Mouse (Mus musculus) ES-Bruce4 (cell line): ENCODE measurements at regions not wholly inside any gene's neighbourhood (a gene's known extent, or its start where the extent isn't known, plus 50 kb on each side); places are given as distances from the start of the nearest gene placed in this dataset.

Source experiments
- H3K27ac ChIP-seq: 2 replicates; pipeline ENCODE4 v1.5.1; 2012; ENCODE audit warnings: low read length, inconsistent platforms; ENCODE audit not compliant: insufficient read depth
- H3K27me3 ChIP-seq: 2 replicates; pipeline ENCODE4 v1.6.1; 2012; ENCODE audit warnings: mild to moderate bottlenecking, low read length, inconsistent platforms; ENCODE audit not compliant: control insufficient read depth, poor library complexity, insufficient read depth, severe bottlenecking
- H3K36me3 ChIP-seq: 2 replicates; pipeline ENCODE4 v1.6.1; 2012; ENCODE audit warnings: inconsistent platforms, mild to moderate bottlenecking, low read length, moderate library complexity; ENCODE audit not compliant: control insufficient read depth, poor library complexity, insufficient read depth, severe bottlenecking
- H3K4me1 ChIP-seq: one replicate; pipeline ENCODE4 v1.8.1; 2011; ENCODE audit warnings: low read length; ENCODE audit not compliant: control insufficient read depth, insufficient read depth
- H3K4me3 ChIP-seq: 2 replicates; pipeline ENCODE4 v1.5.1; 2011; ENCODE audit warnings: low read depth, mild to moderate bottlenecking, low read length
- H3K9ac ChIP-seq: 2 replicates; pipeline ENCODE4 v1.6.1; 2012; ENCODE audit warnings: low read depth, mild to moderate bottlenecking, inconsistent platforms; ENCODE audit not compliant: poor library complexity, severe bottlenecking
- H3K9me3 ChIP-seq: replicated peaks from 2 replicates; pipeline ENCODE4 v1.6.1; 2012; ENCODE audit warnings: mild to moderate bottlenecking, low read length, inconsistent platforms; ENCODE audit not compliant: control insufficient read depth, poor library complexity, insufficient read depth, severe bottlenecking
- CTCF ChIP-seq: IDR thresholded peaks from one replicate; pipeline ENCODE4 v1.8.1; 2011; ENCODE audit warnings: low read depth, low read length
- EP300 ChIP-seq: IDR thresholded peaks from 2 replicates; pipeline ENCODE4 v1.6.1; 2011; ENCODE audit warnings: low read depth, low read length; ENCODE audit not compliant: insufficient read depth
- POLR2A ChIP-seq: IDR thresholded peaks from one replicate; pipeline ENCODE4 v1.8.1; 2011; ENCODE audit warnings: low read length; ENCODE audit not compliant: insufficient read depth

- H3K9me3 ChIP-seq, result no peaks in the 10 kb centered on the region
- no peak overlapping the region for H3K9ac ChIP-seq
- H3K4me1 ChIP-seq, result no peaks in the 10 kb centered on the region
- no peak overlapping the region for H3K27ac ChIP-seq
- no peaks in the 10 kb centered on the region for H3K36me3 ChIP-seq
- no peaks in the 10 kb centered on the region for H3K27me3 ChIP-seq
- TF ChIP-seq CTCF (no peak), POLR2A (no peak), EP300 (no peak)
- H3K4me3 ChIP-seq, result no peak overlapping the region
These were observed 85.2 kb upstream of the Cplx2 start for GRCm38 (mm10) chr13:54285968-54286367.

- H3K9me3 ChIP-seq, result no peaks in the 10 kb centered on the region
- H3K27ac ChIP-seq, result no peak overlapping the region
- H3K4me3 ChIP-seq, result no peak overlapping the region
- H3K9ac ChIP-seq, result no peak overlapping the region
- TF ChIP-seq POLR2A, result no peak
- no peak for TF ChIP-seq EP300
- H3K4me1 ChIP-seq, result no peaks in the 10 kb centered on the region
- H3K27me3 ChIP-seq, result no peaks in the 10 kb centered on the region
- H3K36me3 ChIP-seq, result no peaks in the 10 kb centered on the region
These were observed 84.5 kb upstream of the Cplx2 start for GRCm38 (mm10) chr13:54286616-54287015.

- Histone ChIP-seq H3K9ac (no peak overlapping the region), H3K4me1 (no peaks in the 10 kb centered on the region), H3K27me3 (no peaks in the 10 kb centered on the region), H3K9me3 (no peaks in the 10 kb centered on the region), H3K4me3 (no peak overlapping the region), H3K27ac (no peak overlapping the region), H3K36me3 (no peaks in the 10 kb centered on the region)
- TF ChIP-seq POLR2A (no peak), CTCF (no peak), EP300 (no peak)
These were observed 81.1 kb upstream of the Cplx2 start for GRCm38 (mm10) chr13:54290066-54290465.

GRCm38 (mm10) chr13:54292394-54292793, 78.8 kb upstream of the Cplx2 start:
- Histone ChIP-seq H3K9me3 (no peaks in the 10 kb centered on the region), H3K4me3 (no peak overlapping the region), H3K27ac (no peak overlapping the region), H3K27me3 (no peaks in the 10 kb centered on the region), H3K36me3 (no peaks in the 10 kb centered on the region), H3K4me1 (no peaks in the 10 kb centered on the region), H3K9ac (no peak overlapping the region)
- TF ChIP-seq EP300 (no peak), CTCF (no peak), POLR2A (no peak)

- Histone ChIP-seq H3K4me3 (no peak overlapping the region), H3K27me3 (no peaks in the 10 kb centered on the region), H3K36me3 (no peaks in the 10 kb centered on the region), H3K9ac (no peak overlapping the region), H3K9me3 (no peaks in the 10 kb centered on the region), H3K4me1 (no peaks in the 10 kb centered on the region), H3K27ac (no peak overlapping the region)
- TF ChIP-seq POLR2A, result no peak
- no peak for TF ChIP-seq CTCF
- TF ChIP-seq EP300, result no peak
These were observed 78.1 kb upstream of the Cplx2 start for GRCm38 (mm10) chr13:54293006-54293405.

GRCm38 (mm10) chr13:54295475-54296259, 75.5 kb upstream of the Cplx2 start:
- H3K36me3 ChIP-seq, result no peaks in the 10 kb centered on the region
- H3K27ac ChIP-seq, result no peak overlapping the region
- H3K9me3 ChIP-seq, result no peaks in the 10 kb centered on the region
- no peaks in the 10 kb centered on the region for H3K27me3 ChIP-seq
- TF ChIP-seq CTCF (no peak), POLR2A (no peak), EP300 (no peak)
- no peak overlapping the region for H3K9ac ChIP-seq
- no peaks in the 10 kb centered on the region for H3K4me1 ChIP-seq
- no peak overlapping the region for H3K4me3 ChIP-seq
